Mouse (Mus musculus) spleen, adult 18-20 months (tissue): Measurements from ENCODE around the gene Scn11a.

Source experiments
- DNase-seq, 2 experiments: peaks; one replicate each; pipeline ENCODE4 v3.0.0; 2022; ENCODE audit warnings: mixed read lengths in 2 of 2

The Scn11a gene

GRCm38 (mm10) chr9:119825297-119825696, at the start of gene Scn11a:
TSS of gene Scn11a (minus strand) at chr9:119825456.
- DNase-seq = no peak

- no peak for DNase-seq
These were observed 28.9 kb upstream of the Scn11a start for GRCm38 (mm10) chr9:119854170-119854569.

GRCm38 (mm10) chr9:119853071-119853846, 28.0 kb upstream of the Scn11a start:
- DNase-seq = no peak

DNA sequence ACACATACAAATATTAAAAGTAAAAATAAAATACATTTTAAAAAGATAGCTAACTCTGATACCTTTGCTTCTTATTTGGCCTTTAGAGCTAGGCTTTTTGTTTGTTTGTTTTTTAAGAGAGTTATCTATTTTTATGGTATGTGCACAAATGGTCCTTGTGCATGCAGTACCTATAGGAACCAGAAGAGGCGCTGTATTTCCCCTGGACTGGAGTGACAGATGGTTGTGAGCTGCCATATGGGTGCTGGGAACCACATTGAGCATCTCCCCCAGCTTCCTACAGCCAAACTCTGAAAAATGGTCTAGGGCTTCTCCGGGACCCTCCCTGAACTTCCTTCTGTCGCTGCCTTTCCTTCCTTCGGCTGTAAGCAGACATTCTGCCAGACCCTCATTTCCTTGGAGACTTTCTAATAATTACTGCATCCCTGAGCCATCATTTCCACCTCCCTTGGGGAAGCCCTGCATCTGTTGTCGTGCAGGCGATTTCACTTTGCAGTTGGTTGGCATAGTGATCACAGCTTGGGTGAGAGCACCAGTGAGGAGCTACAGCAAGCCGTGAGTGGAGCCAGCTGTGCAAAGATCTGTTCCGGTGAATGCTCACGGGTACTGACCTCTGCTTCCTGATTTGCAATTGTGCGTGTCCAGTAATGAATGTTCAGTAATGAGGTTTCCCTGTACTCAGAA, 27.2 kb upstream of the Scn11a start:
- no peak for DNase-seq

- no peak for DNase-seq
These were observed 24.0 kb upstream of the Scn11a start for GRCm38 (mm10) chr9:119849214-119849613.

GRCm38 (mm10) chr9:119848671-119849070, 23.4 kb upstream of the Scn11a start:
- DNase-seq = no peak

DNA sequence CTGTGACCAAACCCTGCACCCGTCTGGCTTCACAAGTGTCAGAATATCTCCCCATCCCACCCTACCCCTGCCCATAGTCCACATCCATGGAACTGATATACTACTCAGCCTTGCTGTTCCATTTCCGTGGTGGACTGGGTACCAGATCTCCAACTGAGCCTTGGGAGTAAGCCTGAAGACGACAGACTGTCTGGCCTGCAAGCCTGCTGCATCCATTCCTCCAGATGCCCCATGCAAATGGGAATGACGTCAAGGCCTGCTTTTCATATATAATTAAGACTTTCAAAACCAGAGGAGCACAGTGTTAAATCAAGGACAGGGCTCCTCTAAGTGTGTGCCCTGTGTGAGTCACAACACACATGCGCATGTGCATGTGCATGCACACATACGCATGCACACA, 21.9 kb upstream of the Scn11a start:
- DNase-seq = no peak

DNA sequence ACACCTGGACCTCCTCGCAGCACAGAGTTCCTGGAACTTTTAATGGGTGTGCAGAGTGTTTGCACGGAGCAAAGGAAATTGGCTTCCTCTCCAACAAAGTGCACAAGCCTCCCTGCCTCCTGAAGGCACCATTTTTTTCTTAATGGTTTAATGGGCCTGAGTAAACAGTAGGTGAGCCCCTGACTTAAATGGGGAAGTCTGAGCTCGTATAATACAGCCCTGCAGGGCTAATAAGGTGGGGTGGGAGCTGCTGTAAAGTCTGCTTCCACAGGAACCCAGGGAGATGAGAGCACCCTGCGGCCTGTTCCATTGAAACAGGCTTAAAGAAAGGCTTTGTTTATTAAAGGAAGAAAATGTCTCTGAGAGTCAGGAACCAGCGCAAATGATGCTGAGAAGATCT, 19.5 kb upstream of the Scn11a start:
- no peak for DNase-seq

GRCm38 (mm10) chr9:119843549-119843948, 18.3 kb upstream of the Scn11a start:
- DNase-seq = no peak

DNA sequence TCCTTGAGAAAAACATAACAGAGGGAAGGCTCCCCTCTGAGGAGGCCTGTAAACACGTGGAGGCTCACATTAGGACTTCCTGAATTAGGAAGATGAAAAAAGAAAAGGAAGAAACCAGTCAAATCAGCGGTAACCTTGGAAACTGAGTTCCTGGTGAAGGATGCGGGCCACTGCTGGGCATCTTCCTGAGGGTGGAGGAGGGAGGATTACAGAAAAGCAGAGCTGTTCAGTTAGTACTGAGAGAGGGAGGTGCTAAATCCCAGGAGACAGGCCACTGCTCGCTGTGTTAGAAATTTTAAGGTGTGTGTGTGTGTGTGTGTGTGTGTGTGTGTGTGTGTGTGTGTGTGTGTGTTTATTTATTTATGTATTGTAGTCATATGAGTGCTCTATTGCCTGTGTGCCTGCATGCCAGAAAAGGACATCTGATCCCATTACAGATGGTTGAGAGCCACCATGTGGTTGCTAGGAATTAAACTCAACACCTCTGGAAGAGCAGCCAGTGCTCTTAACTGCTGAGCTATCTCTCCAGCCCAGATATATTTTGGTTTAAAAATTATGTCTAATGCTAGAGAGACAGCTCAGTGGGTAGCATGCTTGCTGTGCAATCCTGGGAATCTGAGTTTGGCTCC, 17.4 kb upstream of the Scn11a start:
- DNase-seq = no peak

DNA sequence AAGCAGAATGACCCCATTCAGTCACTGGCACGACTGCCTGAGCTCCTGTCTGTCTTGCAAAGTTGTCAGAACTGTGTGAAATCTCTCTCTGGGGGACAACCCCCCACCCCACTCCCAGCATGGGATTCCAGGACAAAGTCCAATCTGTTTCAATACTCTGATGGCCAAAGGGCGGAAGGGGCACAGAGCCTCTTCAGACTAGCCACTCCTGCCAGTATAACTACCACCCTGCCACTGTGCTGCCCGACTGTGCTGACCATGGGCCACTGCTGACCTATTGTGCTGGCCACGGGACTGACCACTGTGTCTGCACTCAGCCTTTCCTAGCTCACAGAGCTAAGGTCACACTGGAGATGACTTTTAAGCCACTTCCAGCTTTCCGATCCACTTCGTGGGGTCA, 16.8 kb upstream of the Scn11a start:
- DNase-seq = no peak

DNA sequence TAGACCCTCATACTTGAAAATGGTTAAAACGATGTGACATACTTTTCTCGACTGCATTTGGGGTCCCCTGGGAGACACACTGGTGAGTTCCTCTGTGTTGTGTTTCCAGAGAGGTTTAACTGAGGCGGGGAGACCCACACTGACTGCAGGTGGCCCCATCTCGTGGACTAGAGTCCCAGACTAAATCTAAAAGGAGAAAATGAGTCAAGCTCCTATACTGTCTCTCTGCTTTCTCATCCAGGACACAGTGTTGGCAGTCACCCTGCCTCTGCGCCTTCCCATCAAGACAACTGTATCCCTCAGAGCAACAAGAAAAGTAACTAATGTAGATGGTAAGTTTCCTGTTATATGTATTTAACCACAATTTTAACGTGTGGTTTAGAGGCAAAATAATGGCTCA, 15.9 kb upstream of the Scn11a start:
- DNase-seq = no peak

GRCm38 (mm10) chr9:119835581-119836125, 10.4 kb upstream of the Scn11a start:
- no peak for DNase-seq

- no peak for DNase-seq
These were observed 5.7 kb upstream of the Scn11a start for GRCm38 (mm10) chr9:119831001-119831400.

GRCm38 (mm10) chr9:119823722-119824121, 1.5 kb downstream of the Scn11a start:
- no peak for DNase-seq

DNA sequence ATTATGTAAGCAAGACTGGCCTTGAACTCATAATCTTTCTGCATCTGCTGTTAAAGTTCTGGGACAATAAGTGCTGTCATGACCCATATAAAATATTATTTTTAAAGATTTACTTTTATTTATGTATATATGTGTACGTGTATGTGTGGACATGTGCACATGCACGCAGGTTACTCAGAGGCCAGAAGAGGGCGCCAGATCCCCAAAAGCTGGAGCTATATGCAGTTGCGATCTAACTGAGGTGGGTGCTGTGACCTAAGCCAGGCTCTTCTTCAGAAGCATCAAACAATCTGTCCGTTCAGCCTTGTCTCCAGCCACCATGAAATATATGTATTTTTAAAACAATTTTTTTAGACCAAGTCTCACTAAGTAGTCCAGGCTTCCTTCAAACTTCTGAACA, 11.6 kb downstream of the Scn11a start:
- DNase-seq = no peak

DNA sequence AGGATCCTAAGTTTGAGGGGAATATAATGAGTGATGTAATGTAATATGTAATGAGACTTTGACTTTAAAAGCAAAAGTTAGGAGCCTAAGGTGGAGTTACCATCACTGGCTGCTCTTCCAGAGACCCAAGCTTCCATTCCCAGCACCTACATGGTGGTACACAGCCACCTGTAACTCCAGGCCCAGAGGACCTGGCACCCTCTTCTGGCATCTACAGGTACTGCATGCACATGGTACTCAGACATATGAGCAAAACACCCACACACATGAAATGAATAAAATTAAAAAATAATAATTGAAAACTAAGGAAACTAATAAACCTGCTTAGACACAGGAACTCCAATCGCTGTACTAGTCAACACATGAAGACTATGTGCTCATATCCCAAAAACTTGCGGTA, 18.8 kb downstream of the Scn11a start:
- DNase-seq = no peak

DNA sequence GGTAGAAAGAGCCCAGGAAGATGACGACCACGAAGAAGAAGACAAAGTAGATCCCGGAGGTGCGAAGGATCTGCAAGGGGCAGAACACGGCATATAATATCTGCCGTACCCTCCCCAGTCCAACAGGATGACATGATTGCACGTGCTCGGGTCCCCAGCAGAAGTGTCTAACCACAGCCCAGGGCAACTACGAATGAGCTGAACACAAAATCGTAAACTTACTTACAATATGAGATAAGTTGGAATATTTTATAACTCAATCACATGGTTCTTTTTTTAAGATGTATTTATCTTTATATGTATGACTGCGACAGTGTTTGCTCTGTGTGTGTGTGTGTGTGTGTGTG, 20.8 kb downstream of the Scn11a start:
- DNase-seq = no peak

DNA sequence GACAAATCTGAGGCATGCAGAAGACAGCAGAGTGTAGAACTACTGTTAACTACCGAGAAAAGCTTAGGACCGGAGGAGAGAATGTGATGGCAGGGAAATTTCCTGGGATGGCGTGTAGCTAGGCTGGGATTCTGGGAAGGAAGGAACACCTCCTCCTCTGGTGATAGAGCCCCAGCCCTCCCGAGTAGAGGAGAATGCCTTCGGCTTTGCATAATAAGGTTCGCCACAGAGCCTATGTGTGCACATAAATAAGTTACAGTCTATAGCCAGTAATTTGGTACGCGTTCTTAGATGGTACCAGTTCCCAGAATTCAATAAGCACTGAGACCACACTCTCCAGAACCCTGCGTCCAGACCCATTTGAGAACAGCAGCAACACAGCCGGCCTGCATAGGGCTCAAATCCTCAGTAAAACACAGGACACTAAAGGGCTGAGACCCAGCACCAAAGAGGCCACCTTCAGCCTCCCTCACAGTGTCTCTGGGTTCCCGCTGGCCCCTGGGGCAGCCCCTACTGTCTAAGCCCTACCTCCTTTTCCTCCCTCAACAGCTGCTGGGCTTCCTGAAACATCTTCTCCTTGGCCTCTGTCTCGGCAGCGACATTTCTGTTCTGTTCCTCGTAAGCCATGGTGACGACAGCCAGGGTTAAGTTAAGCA, 21.3 kb downstream of the Scn11a start:
- no peak for DNase-seq

GRCm38 (mm10) chr9:119803169-119803827, 22.0 kb downstream of the Scn11a start:
- no peak for DNase-seq

DNA sequence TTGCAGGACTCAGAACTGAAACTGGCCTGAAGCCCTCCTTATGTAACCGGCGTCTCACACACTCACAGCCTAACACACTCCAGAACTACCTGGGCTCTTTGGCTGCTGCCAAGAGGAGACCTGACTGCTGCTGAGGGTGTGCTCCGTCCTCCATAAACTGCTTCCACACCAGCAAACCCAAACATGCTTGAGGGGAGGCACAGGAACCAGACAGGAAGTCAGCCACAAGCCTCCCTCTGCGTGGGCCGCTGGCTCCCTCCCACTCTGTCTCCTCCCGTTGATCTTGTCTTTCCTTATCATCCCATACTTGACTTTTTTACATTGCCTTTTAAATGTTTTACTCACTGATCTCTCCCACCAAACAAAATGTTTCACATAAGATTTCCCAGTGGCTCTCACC, 23.8 kb downstream of the Scn11a start:
- DNase-seq = no peak

DNA sequence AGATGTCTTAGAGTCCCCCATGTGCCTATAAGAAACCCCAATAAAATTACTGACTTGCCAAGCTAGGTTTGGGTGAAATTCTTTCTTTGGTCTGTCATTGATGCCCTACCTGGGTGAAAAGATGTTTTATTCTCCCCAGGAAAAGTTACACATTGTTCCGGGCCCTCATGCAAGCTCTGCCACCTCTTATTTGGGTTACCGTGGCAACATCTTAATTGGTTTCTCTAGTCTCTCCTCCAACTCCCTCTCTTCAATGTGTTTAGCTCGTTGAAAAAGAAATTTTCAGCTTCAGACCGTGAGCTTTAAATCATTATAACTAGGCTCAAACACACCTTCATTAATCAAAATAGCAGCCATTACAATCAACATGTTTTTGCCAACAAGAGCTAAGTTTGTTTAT, 28.5 kb downstream of the Scn11a start:
- DNase-seq = no peak
